Mouse (Mus musculus): ENCODE results near the gene Scaper. TPM values are rescaled to one million over a fixed set of nuclear protein-coding genes. Genes with fewer than 3 reads are reported as not detected.

Scaper gene
- total and polyA plus RNA-seq, 3 experiments, result 4.2 to 5.2 (median 4.5) TPM

DNA sequence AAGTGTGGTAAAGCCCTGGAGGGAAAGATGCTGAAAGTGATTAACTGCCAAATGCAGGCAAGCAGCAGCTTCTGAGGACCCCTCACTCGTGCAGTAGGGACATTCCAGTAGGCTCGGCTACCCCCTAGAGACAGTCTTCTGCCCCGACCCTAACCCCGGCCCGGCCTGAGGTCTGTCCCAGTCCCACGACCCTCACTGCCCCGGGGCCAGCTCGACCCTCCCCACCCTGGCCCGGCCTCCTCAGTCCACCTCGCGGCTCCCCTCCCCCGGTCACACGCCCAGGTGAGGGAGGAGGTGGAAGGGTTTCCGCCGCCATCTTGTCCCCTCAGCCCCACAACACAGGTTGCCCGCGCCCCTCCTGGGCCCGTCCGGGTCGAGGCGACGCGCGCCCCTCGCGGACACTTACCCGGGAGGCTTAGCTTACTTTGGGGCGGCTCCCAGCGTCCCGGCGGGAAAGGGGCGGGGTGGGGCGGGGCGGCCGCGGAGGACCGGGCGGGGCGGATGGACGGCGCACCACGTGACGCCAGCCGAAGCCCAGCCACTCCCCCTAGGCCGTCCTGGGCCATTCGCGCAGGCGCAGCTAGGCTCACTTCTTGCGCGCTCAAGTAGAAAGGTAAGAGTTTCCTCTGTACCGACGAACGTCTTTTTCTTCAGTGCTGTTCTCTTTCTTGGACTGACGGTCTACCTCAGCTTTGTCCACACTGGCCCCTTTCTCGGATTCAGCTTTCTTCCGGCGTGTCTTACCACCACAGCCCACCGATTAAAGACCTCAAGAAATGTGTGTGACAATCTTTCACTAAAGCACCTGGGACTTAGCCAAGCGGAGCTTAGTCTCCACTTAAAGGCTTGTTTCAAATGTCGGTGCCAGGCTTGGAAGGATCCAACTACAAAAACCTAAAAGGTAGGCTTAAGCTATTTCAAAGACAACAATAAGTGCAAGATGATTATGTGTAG is at the start of gene Scaper (continued):
- TF ChIP-seq JUN (IDR thresholded peaks at IDR 0.05; ENCODE audit: insufficient read depth, low read depth, low read length), result no peak

- H3K9ac ChIP-seq (ENCODE audit: insufficient read depth, low read depth), result no peak overlapping the region
- TF ChIP-seq CHD1 (IDR thresholded peaks at IDR 0.05; ENCODE audit: low read depth, low read length) (no peak), GABPA (IDR thresholded peaks at IDR 0.05; ENCODE audit: insufficient replicate concordance, low read depth, low read length) (no peak), SMC3 (IDR thresholded peaks at IDR 0.05; ENCODE audit: low read depth, low read length) (peak; percentile 47), RAD21 (IDR thresholded peaks at IDR 0.05; ENCODE audit: low read depth, low read length) (peak; percentile 50), CTCF (conservative IDR thresholded peaks at IDR 0.05 in 1 of 2, IDR thresholded peaks at IDR 0.05 in 1 of 2; ENCODE audit: low read depth in 2 of 2, low read length in 2 of 2) (peak; percentile 62 to 65)
- peak; percentile 49 for DNase-seq (ENCODE audit: extremely low read depth)
- no peak overlapping the region for H3K27ac ChIP-seq (ENCODE audit: insufficient read depth, low read depth)
- H3K9me3 ChIP-seq (replicated peaks; ENCODE audit: low read length), result no peaks in the 10 kb centered on the region
- dilution Hi-C loops (cut with MboI; ENCODE audit: extremely low pct_ligation_motif_present, extremely low pct_unique_long_range_greater_than_20kb, low sequenced_read_pairs) (no loop called here), in situ Hi-C loops (cut with MboI; ENCODE audit: low pct_ligation_motif_present, low pct_unique_long_range_greater_than_20kb, low sequenced_read_pairs) (no loop called here)
- H3K4me2 ChIP-seq (ENCODE audit: insufficient read depth, low read depth, poor library complexity, severe bottlenecking), result no peak overlapping the region
- no peaks in the 10 kb centered on the region for H3K79me2 ChIP-seq (replicated peaks; ENCODE audit: control insufficient read depth, extremely low read depth, insufficient read depth, poor library complexity, severe bottlenecking)
- H3K4me1 ChIP-seq (ENCODE audit: control insufficient read depth in 1 of 2, insufficient read depth in 2 of 2), result no peaks in the 10 kb centered on the region
- H3K36me3 ChIP-seq (replicated peaks in 1 of 2; ENCODE audit: control insufficient read depth in 1 of 2, insufficient read depth in 1 of 2, low read length in 1 of 2), result peaks cover 0 to 2% of the 10 kb centered on the region in 2 experiments
- no peak overlapping the region for H3K4me3 ChIP-seq (replicated peaks in 1 of 3; ENCODE audit: low read depth in 2 of 3, low read length in 2 of 3, poor library complexity in 1 of 3)
- H3K27me3 ChIP-seq (replicated peaks), result no peaks in the 10 kb centered on the region
These were observed 8.9 kb upstream of the Scaper start for GRCm38 (mm10) chr9:55946819-55947218.

- Histone ChIP-seq H3K36me3 (replicated peaks in 1 of 2; ENCODE audit: control insufficient read depth in 1 of 2, insufficient read depth in 1 of 2, low read length in 1 of 2) (peaks cover 0 to 4% of the 10 kb centered on the region in 2 experiments), H3K4me3 (replicated peaks in 1 of 3; ENCODE audit: low read depth in 2 of 3, low read length in 2 of 3, poor library complexity in 1 of 3) (no peak overlapping the region), H3K27ac (ENCODE audit: insufficient read depth, low read depth) (no peak overlapping the region), H3K79me2 (replicated peaks; ENCODE audit: control insufficient read depth, extremely low read depth, insufficient read depth, poor library complexity, severe bottlenecking) (no peaks in the 10 kb centered on the region), H3K9me3 (replicated peaks; ENCODE audit: low read length) (no peaks in the 10 kb centered on the region), H3K4me2 (ENCODE audit: insufficient read depth, low read depth, poor library complexity, severe bottlenecking) (no peak overlapping the region), H3K9ac (ENCODE audit: insufficient read depth, low read depth) (no peak overlapping the region), H3K4me1 (ENCODE audit: control insufficient read depth in 1 of 2, insufficient read depth in 2 of 2) (peaks cover 2 to 25% of the 10 kb centered on the region in 2 experiments; a peak in 3 of 4 replicates), H3K27me3 (replicated peaks) (no peaks in the 10 kb centered on the region)
- dilution Hi-C loops (cut with MboI; ENCODE audit: extremely low pct_ligation_motif_present, extremely low pct_unique_long_range_greater_than_20kb, low sequenced_read_pairs) (no loop called here), in situ Hi-C loops (cut with MboI; ENCODE audit: low pct_ligation_motif_present, low pct_unique_long_range_greater_than_20kb, low sequenced_read_pairs) (no loop called here)
- TF ChIP-seq CHD2 (IDR thresholded peaks at IDR 0.05; ENCODE audit: low read length), result no peak
- TF ChIP-seq MYC (IDR thresholded peaks at IDR 0.05; ENCODE audit: low read depth, low read length), result no peak
- DNase-seq (ENCODE audit: extremely low read depth), result no peak
These were observed 3.4 kb upstream of the Scaper start for GRCm38 (mm10) chr9:55941356-55941755.

GRCm38 (mm10) chr9:55938618-55938985 is 683 bp upstream of the Scaper start:
- peak; percentile 2 for DNase-seq (ENCODE audit: extremely low read depth)
- H3K4me2 ChIP-seq (ENCODE audit: insufficient read depth, low read depth, poor library complexity, severe bottlenecking), result peak overlapping the region; percentile 48
- H3K9ac ChIP-seq (ENCODE audit: insufficient read depth, low read depth), result peak overlapping the region; percentile 85
- H3K9me3 ChIP-seq (replicated peaks; ENCODE audit: low read length), result no peaks in the 10 kb centered on the region
- no peaks in the 10 kb centered on the region for H3K27me3 ChIP-seq (replicated peaks)
- no peak overlapping the region for H3K27ac ChIP-seq (ENCODE audit: insufficient read depth, low read depth)
- H3K4me3 ChIP-seq (replicated peaks in 1 of 3; ENCODE audit: low read depth in 2 of 3, low read length in 2 of 3, poor library complexity in 1 of 3), result peak overlapping the region; percentile 51 to 82 (median 74)
- H3K36me3 ChIP-seq (replicated peaks in 1 of 2; ENCODE audit: control insufficient read depth in 1 of 2, insufficient read depth in 1 of 2, low read length in 1 of 2), result peaks cover 0 to 4% of the 10 kb centered on the region in 2 experiments
- in situ Hi-C loops (cut with MboI; ENCODE audit: low pct_ligation_motif_present, low pct_unique_long_range_greater_than_20kb, low sequenced_read_pairs) (no loop called here), dilution Hi-C loops (cut with MboI; ENCODE audit: extremely low pct_ligation_motif_present, extremely low pct_unique_long_range_greater_than_20kb, low sequenced_read_pairs) (no loop called here)
- H3K4me1 ChIP-seq (ENCODE audit: control insufficient read depth in 1 of 2, insufficient read depth in 2 of 2), result peaks cover 2 to 25% of the 10 kb centered on the region in 2 experiments; a peak in 3 of 4 replicates
- TF ChIP-seq POLR2AphosphoS2 (IDR thresholded peaks at IDR 0.05; ENCODE audit: low read depth, low read length) (no peak), MAFK (IDR thresholded peaks at IDR 0.05; ENCODE audit: insufficient replicate concordance, low read length) (no peak), KAT2A (IDR thresholded peaks at IDR 0.05; ENCODE audit: insufficient replicate concordance, low read length) (no peak), CHD1 (IDR thresholded peaks at IDR 0.05; ENCODE audit: low read depth, low read length) (no peak), CTCF (conservative IDR thresholded peaks at IDR 0.05 in 1 of 2, IDR thresholded peaks at IDR 0.05 in 1 of 2; ENCODE audit: low read depth in 2 of 2, low read length in 2 of 2) (no peak), TCF12 (IDR thresholded peaks at IDR 0.05; ENCODE audit: low read depth, low read length) (no peak), EP300 (IDR thresholded peaks at IDR 0.05; ENCODE audit: low read length) (no peak), POLR2A (IDR thresholded peaks at IDR 0.05; ENCODE audit: low read depth, low read length) (no peak), IRF4 (IDR thresholded peaks at IDR 0.05; ENCODE audit: low read depth, low read length) (no peak), JUN (IDR thresholded peaks at IDR 0.05; ENCODE audit: insufficient read depth, low read depth, low read length) (no peak), USF2 (conservative IDR thresholded peaks at IDR 0.05; ENCODE audit: low read depth, low read length) (no peak), CHD2 (IDR thresholded peaks at IDR 0.05; ENCODE audit: low read length) (no peak), MXI1 (IDR thresholded peaks at IDR 0.05; ENCODE audit: low read depth, low read length) (no peak), GABPA (IDR thresholded peaks at IDR 0.05; ENCODE audit: insufficient replicate concordance, low read depth, low read length) (no peak), ZC3H11A (IDR thresholded peaks at IDR 0.05; ENCODE audit: low read depth, low read length) (no peak)
- no peaks in the 10 kb centered on the region for H3K79me2 ChIP-seq (replicated peaks; ENCODE audit: control insufficient read depth, extremely low read depth, insufficient read depth, poor library complexity, severe bottlenecking)
